In the genomic region with DNA sequence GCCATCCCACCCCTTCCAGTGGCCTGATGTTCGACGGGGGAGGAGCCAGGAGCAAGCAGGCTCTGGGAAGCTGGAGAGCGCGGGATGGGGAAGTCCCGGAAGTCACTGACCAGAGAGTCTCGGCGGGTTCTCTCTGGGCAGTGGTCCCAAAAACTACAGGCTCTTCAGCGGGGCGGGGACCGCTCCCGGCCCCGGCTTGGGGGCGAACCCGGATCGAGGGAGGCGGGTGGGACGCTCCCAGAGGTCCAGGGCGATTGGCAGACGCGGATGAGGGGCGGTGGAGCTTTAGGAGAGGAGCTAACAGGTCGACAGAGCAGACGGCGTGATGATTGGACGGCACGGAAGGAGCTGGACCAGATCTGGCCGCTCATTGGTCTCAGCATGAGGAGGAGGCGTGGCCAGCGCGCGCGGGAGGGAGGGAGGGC, we compare ENCODE assay signal across 8 mouse cellular contexts. TPM values are rescaled to one million over a fixed set of nuclear protein-coding genes. Genes with fewer than 3 reads are reported as not detected.
DNase-seq lines count a peak whose midpoint lies in the region; ATAC-seq lines count a peak whose summit lies in the region.

Gene Dcbld2 (plus strand): TSS at position 382 of the 425 bp plus-strand sequence.

- H3K27me3 ChIP-seq in forebrain, embryonic 14.5 days (replicated peaks; ENCODE audit: control insufficient read depth, insufficient read depth, low read length) = no peaks in the 10 kb centered on the region
- H3K27me3 ChIP-seq in neural tube, embryonic 15.5 days (replicated peaks) = no peaks in the 10 kb centered on the region

- peak; percentile 99 for DNase-seq in ES-CJ7 (ENCODE audit: low read depth, low spot score)
- peak; percentile 94 for DNase-seq in cerebellum, adult 11 months
- DNase-seq in forebrain, embryonic 14.5 days (ENCODE audit: low spot score) = peak; percentile 99
- peak; percentile 95 to 97 for DNase-seq in heart, postnatal 14 days
- peak; percentile 97 for DNase-seq in layer of hippocampus, adult 11-12 months (ENCODE audit: low spot score)
- peak; percentile 98 to 99 for DNase-seq in lung, adult 18-20 months
- DNase-seq in testis, postnatal 14 days (ENCODE audit: low spot score) = peak; percentile 99

- H3K4me3 ChIP-seq in forebrain, embryonic 14.5 days (ENCODE audit: low read depth, low read length) = peak within 1 kb of the TSS; percentile 87
- H3K4me3 ChIP-seq in neural tube, embryonic 15.5 days (replicated peaks) = peak within 1 kb of the TSS; percentile 91

- H3K4me2 ChIP-seq in forebrain, embryonic 14.5 days (ENCODE audit: low read length) = peak within 1 kb of the TSS; percentile 76
- H3K4me2 ChIP-seq in neural tube, embryonic 15.5 days = peak within 1 kb of the TSS; percentile 84

- H3K4me1 ChIP-seq in forebrain, embryonic 14.5 days (ENCODE audit: control insufficient read depth, insufficient read depth, low read length) = peaks cover 7% of the 10 kb centered on the region
- H3K4me1 ChIP-seq in neural tube, embryonic 15.5 days = peaks cover 27% of the 10 kb centered on the region

- no peaks in the 10 kb centered on the region for H3K9me3 ChIP-seq in forebrain, embryonic 14.5 days (replicated peaks; ENCODE audit: control insufficient read depth, low read length)
- no peaks in the 10 kb centered on the region for H3K9me3 ChIP-seq in neural tube, embryonic 15.5 days (replicated peaks)

- WGBS in forebrain, embryonic 14.5 days = 0% methylated on average over 26 of the region's 32 CpGs
- 0% methylated on average over 32 of the region's 32 CpGs for WGBS in neural tube, embryonic 15.5 days

- no peaks in the 10 kb centered on the region for H3K36me3 ChIP-seq in forebrain, embryonic 14.5 days (ENCODE audit: control insufficient read depth, insufficient read depth, low read length)
- H3K36me3 ChIP-seq in neural tube, embryonic 15.5 days = no peaks in the 10 kb centered on the region

- ATAC-seq in forebrain, embryonic 14.5 days = peak; percentile 100
- peak; percentile 100 for ATAC-seq in neural tube, embryonic 15.5 days (ENCODE audit: low FRiP score)

- peak within 1 kb of the TSS; percentile 87 for H3K27ac ChIP-seq in forebrain, embryonic 14.5 days (ENCODE audit: low read depth, low read length)
- peak within 1 kb of the TSS; percentile 92 for H3K27ac ChIP-seq in neural tube, embryonic 15.5 days (replicated peaks)

- peak within 1 kb of the TSS; percentile 85 for H3K9ac ChIP-seq in forebrain, embryonic 14.5 days (ENCODE audit: low read length)
- H3K9ac ChIP-seq in neural tube, embryonic 15.5 days (replicated peaks) = peak within 1 kb of the TSS; percentile 84

- intact Hi-C loops in heart, postnatal 14 days (cut with DNase I) = loop anchor here (10.0 kb wide), 1 partner anchor 103 kb away; no protein-coding TSS in a partner anchor

RNA-seq across cellular contexts. Expression of gene Dcbld2, which starts in this region (rescaled TPM):
- 6.5 and 6.9 TPM in 2 replicates for polyA plus RNA-seq in forebrain, embryonic 14.5 days (2014; fragmentation: Nextera tagmentation; extraction: Ambion mirVana)
- 10 to 100 TPM; 21.7 to 23.5 TPM for total RNA-seq in heart, postnatal 14 days (2021)
- 4.7 and 5.6 TPM in 2 replicates for polyA plus RNA-seq in neural tube, embryonic 15.5 days (2015; fragmentation: Nextera tagmentation; extraction: Ambion mirVana)

Comparison
In these comparisons a context has a peak if more than half of its experiments do, and no peak if none do; other contexts are left out.
1. Peak in every context shown above with its lines: DNase-seq, ATAC-seq, H3K4me3 ChIP-seq and H3K27ac ChIP-seq.